Comparison of ENCODE assay signal across 26 mouse cellular contexts in the genomic region with DNA sequence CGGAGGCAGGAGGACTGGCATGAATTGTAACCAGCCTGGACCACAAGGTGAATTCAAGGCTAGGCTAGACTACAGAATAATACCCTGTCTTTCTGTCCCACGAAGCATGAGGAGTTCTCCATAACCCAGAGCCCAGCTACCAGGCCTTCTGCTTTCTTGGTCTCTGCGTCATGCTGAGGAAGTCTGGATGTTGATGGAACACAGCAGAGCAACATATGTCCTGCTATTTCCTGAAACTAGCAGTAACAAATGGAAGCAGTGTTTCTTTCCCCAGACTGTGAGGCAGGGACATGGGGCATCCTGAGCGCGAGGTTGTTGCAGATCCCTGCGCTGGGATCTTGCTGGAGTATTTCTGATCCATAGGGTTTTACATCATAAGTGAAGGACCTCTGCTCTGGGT. TPM values are rescaled to one million over a fixed set of nuclear protein-coding genes. Genes with fewer than 3 reads are reported as not detected.
DNase-seq lines count a peak whose midpoint lies in the region; ATAC-seq and TF ChIP-seq lines count a peak whose summit lies in the region.
"Had no signal": no experiment of that assay in that cellular context is flagged by ENCODE, and none has a peak within 500 bp of the region (broad histone marks: within the 10 kb centered on the region; RNA-seq: fewer than 3 reads in every experiment).

No protein-coding gene starts in this region.

- intact Hi-C loops in gastrocnemius, adult 2 months (cut with DNase I) = no loop called here

- no peak for TF ChIP-seq CTCF in gastrocnemius, adult 2 months (IDR thresholded peaks at IDR 0.05)
- TF ChIP-seq CTCF in layer of hippocampus, adult 2 months (conservative IDR thresholded peaks at IDR 0.05) = no peak

- ATAC-seq in cerebellum, adult (ENCODE audit: insufficient number of reproducible peaks, low FRiP score, low TSS enrichment) = peak; percentile 42; the same call in 1 of the 2 replicates
- ATAC-seq: activated CD4-positive, CD25-positive, alpha-beta regulatory T cell, adult 4 months; CD4-positive, CD25-positive, alpha-beta regulatory T cell, adult 4 months; forebrain, embryonic 13.5 days; forebrain, embryonic 15.5 days; forebrain, postnatal 0 days; Patski had no signal

- DNase-seq in cerebellum, adult 8-10 months = no peak
- no peak for DNase-seq in gastrocnemius, adult 2 months
- no peak for DNase-seq in gastrocnemius, postnatal 25 days
- DNase-seq in layer of hippocampus, adult 2 months (ENCODE audit: low spot score in 2 of 2) = peak; percentile 38 to 68
- DNase-seq in layer of hippocampus, adult 9-10 months (ENCODE audit: low spot score) = no peak
- DNase-seq in brain, adult 2 months (ENCODE audit: low read depth, low spot score) = peak; percentile 65
- DNase-seq: adrenal gland, postnatal 10 days; adrenal gland, postnatal 25 days; B cell, adult 2 months; cerebellum, adult 11 months; cerebellum, adult 18-20 months; cerebellum, adult 9-10 months; cerebellum, postnatal 10 days; forebrain, postnatal 0 days had no signal

- peak overlapping the region; percentile 75; the same call in 1 of the 2 replicates for H3K27ac ChIP-seq in gastrocnemius, adult 2 months
- H3K27ac ChIP-seq in layer of hippocampus, adult 2 months = peak overlapping the region; percentile 69
- H3K27ac ChIP-seq: embryonic facial prominence, embryonic 10.5 days; embryonic facial prominence, embryonic 12.5 days; forebrain, embryonic 13.5 days; forebrain, embryonic 15.5 days had no signal

- H3K4me3 ChIP-seq in gastrocnemius, adult 2 months = no peak overlapping the region
- H3K4me3 ChIP-seq in layer of hippocampus, adult 2 months = no peak overlapping the region
- H3K4me3 ChIP-seq: embryonic facial prominence, embryonic 10.5 days; embryonic facial prominence, embryonic 12.5 days; forebrain, embryonic 13.5 days; forebrain, embryonic 15.5 days had no signal

RNA-seq across cellular contexts. Expression of a gene that starts 9.6 kb away (rescaled TPM):
- under 1 TPM; 0.08 to 0.15 TPM for total RNA-seq in gastrocnemius, adult 2 months (2021)
- under 1 TPM in 1 of 2 experiments, not detected in 1; 0.13 TPM for total RNA-seq in gastrocnemius, postnatal 25 days (2021)
- total RNA-seq in layer of hippocampus, adult 2 months (2021) = 1 to 10 TPM; 1.4 to 1.5 TPM
- total RNA-seq: forebrain, postnatal 0 days had no signal

RNA-seq across cellular contexts. Expression of a gene that starts 9.8 kb away (rescaled TPM):
- 10 to 100 TPM in 1 of 2 experiments, 1 to 10 TPM in 1; 8.4 to 14.9 TPM for total RNA-seq in gastrocnemius, adult 2 months (2021)
- 10 to 100 TPM; 10.7 to 12.1 TPM for total RNA-seq in gastrocnemius, postnatal 25 days (2021)
- total RNA-seq in layer of hippocampus, adult 2 months (2021) = 10 to 100 TPM; 74.8 to 75.5 TPM

RNA-seq across cellular contexts. Expression of a gene that starts 22.1 kb away (rescaled TPM):
- not detected for total RNA-seq in gastrocnemius, adult 2 months (2021)
- not detected for total RNA-seq in gastrocnemius, postnatal 25 days (2021)
- total RNA-seq in layer of hippocampus, adult 2 months (2021) = not detected
- total RNA-seq: adrenal gland, adult 18-20 months; adrenal gland, postnatal 10 days; adrenal gland, postnatal 25 days; adrenal gland, postnatal 4 days; CH12.LX; forebrain, postnatal 0 days; G1E had no signal

RNA-seq across cellular contexts. Expression of a gene that starts 22.3 kb away (rescaled TPM):
- 10 to 100 TPM; 35.8 to 47.9 TPM for total RNA-seq in gastrocnemius, adult 2 months (2021)
- 10 to 100 TPM; 37.5 to 39.6 TPM for total RNA-seq in gastrocnemius, postnatal 25 days (2021)
- 10 to 100 TPM; 31.4 to 32.9 TPM for total RNA-seq in layer of hippocampus, adult 2 months (2021)

RNA-seq across cellular contexts. Expression of a gene that starts 25.1 kb away (rescaled TPM):
- total RNA-seq in gastrocnemius, adult 2 months (2021) = under 1 TPM in 1 of 2 experiments, not detected in 1; 0.31 TPM
- total RNA-seq in gastrocnemius, postnatal 25 days (2021) = under 1 TPM in 1 of 2 experiments, not detected in 1; 0.33 TPM
- 1 to 10 TPM; 2.0 to 2.5 TPM for total RNA-seq in layer of hippocampus, adult 2 months (2021)

Comparison
In these comparisons a context has a peak if more than half of its experiments do, and no peak if none do; other contexts are left out.
1. DNase-seq: peak in layer of hippocampus, adult 2 months (2 of 2) and brain, adult 2 months (single experiment); none in cerebellum, adult 8-10 months (single experiment), gastrocnemius, adult 2 months (single experiment), gastrocnemius, postnatal 25 days (single experiment) and layer of hippocampus, adult 9-10 months (single experiment).
2. RNA of a gene that starts 9.8 kb away (total RNA-seq): 74.8 to 75.5 TPM in layer of hippocampus, adult 2 months; 8.4 to 14.9 TPM in gastrocnemius, adult 2 months and 10.7 to 12.1 TPM in gastrocnemius, postnatal 25 days; every median in the first group is over 4 times any median in the second.